Mouse (Mus musculus): ENCODE data around the gene Ccl25. TPM values are rescaled to one million over a fixed set of nuclear protein-coding genes. Genes with fewer than 3 reads are reported as not detected.

The Ccl25 gene
- polyA plus RNA-seq, 1 experiment from 2014 or later = 10.9 TPM

- WGBS (ENCODE audit: insufficient replicate concordance) = 28% methylated on average over 2 of the region's 2 CpGs
- peaks cover 71% of the 10 kb centered on the region for H3K4me1 ChIP-seq
- H3K27me3 ChIP-seq (replicated peaks) = no peaks in the 10 kb centered on the region
- no peaks in the 10 kb centered on the region for H3K9me3 ChIP-seq (replicated peaks)
- H3K4me2 ChIP-seq = peak overlapping the region; percentile 0; the same call in 1 of the 2 replicates
- no peak overlapping the region for H3K9ac ChIP-seq
- ATAC-seq = no peak; the same call in 1 of the 2 replicates
- H3K4me3 ChIP-seq = no peak overlapping the region
- peak overlapping the region; percentile 2; the same call in 1 of the 2 replicates for H3K27ac ChIP-seq
- peaks cover 46% of the 10 kb centered on the region for H3K36me3 ChIP-seq
These were observed 6.0 kb upstream of the Ccl25 start for GRCm38 (mm10) chr8:4318796-4319572.

- Histone ChIP-seq H3K36me3 (peaks cover 46% of the 10 kb centered on the region), H3K9me3 (replicated peaks) (no peaks in the 10 kb centered on the region), H3K4me1 (peaks cover 70% of the 10 kb centered on the region), H3K4me2 (no peak overlapping the region), H3K9ac (no peak overlapping the region), H3K27me3 (replicated peaks) (no peaks in the 10 kb centered on the region), H3K4me3 (no peak overlapping the region), H3K27ac (peak overlapping the region; percentile 2; the same call in 1 of the 2 replicates)
- no peak for ATAC-seq
- WGBS (ENCODE audit: insufficient replicate concordance) = 84% methylated on average over 11 of the region's 11 CpGs
These were observed 5.5 kb upstream of the Ccl25 start for GRCm38 (mm10) chr8:4319573-4319872.

- H3K4me1 ChIP-seq = peaks cover 65% of the 10 kb centered on the region
- 87% methylated on average over 1 of the region's 1 CpGs for WGBS (ENCODE audit: insufficient replicate concordance)
- H3K4me3 ChIP-seq = no peak overlapping the region
- H3K4me2 ChIP-seq = no peak overlapping the region
- ATAC-seq = no peak
- H3K9me3 ChIP-seq (replicated peaks) = no peaks in the 10 kb centered on the region
- peaks cover 46% of the 10 kb centered on the region for H3K36me3 ChIP-seq
- H3K9ac ChIP-seq = no peak overlapping the region
- H3K27ac ChIP-seq = no peak overlapping the region
- no peaks in the 10 kb centered on the region for H3K27me3 ChIP-seq (replicated peaks)
These were observed 4.6 kb upstream of the Ccl25 start for GRCm38 (mm10) chr8:4320404-4320803.

- no peak overlapping the region for H3K9ac ChIP-seq
- H3K27ac ChIP-seq = no peak overlapping the region
- H3K36me3 ChIP-seq = peaks cover 46% of the 10 kb centered on the region
- H3K4me3 ChIP-seq = no peak overlapping the region
- no peak for ATAC-seq
- no peak overlapping the region for H3K4me2 ChIP-seq
- H3K9me3 ChIP-seq (replicated peaks) = no peaks in the 10 kb centered on the region
- H3K4me1 ChIP-seq = peaks cover 68% of the 10 kb centered on the region
- no peaks in the 10 kb centered on the region for H3K27me3 ChIP-seq (replicated peaks)
- WGBS (ENCODE audit: insufficient replicate concordance) = 65% methylated on average over 2 of the region's 2 CpGs
These were observed 4.0 kb upstream of the Ccl25 start for GRCm38 (mm10) chr8:4321031-4321430.

GRCm38 (mm10) chr8:4322470-4322869 lies 2.5 kb upstream of the Ccl25 start:
- H3K36me3 ChIP-seq = peaks cover 57% of the 10 kb centered on the region
- peak overlapping the region; percentile 80 for H3K4me2 ChIP-seq
- H3K4me3 ChIP-seq = peak overlapping the region; percentile 95; the same call in 1 of the 2 replicates

GRCm38 (mm10) chr8:4323917-4324316 lies 1.1 kb upstream of the Ccl25 start:
- Histone ChIP-seq H3K9ac (peak overlapping the region; percentile 98), H3K36me3 (peaks cover 66% of the 10 kb centered on the region), H3K4me3 (peak overlapping the region; percentile 95), H3K27me3 (replicated peaks) (no peaks in the 10 kb centered on the region), H3K27ac (peak overlapping the region; percentile 87), H3K4me1 (peaks cover 71% of the 10 kb centered on the region), H3K4me2 (peak overlapping the region; percentile 80), H3K9me3 (replicated peaks) (no peaks in the 10 kb centered on the region)
- no peak for ATAC-seq
- WGBS (ENCODE audit: insufficient replicate concordance) = 3% methylated on average over 6 of the region's 6 CpGs

More at GRCm38 (mm10) chr8:4322470-4322869, 2.5 kb upstream of the Ccl25 start:
- WGBS (ENCODE audit: insufficient replicate concordance) = 28% methylated on average over 2 of the region's 2 CpGs
- no peaks in the 10 kb centered on the region for H3K27me3 ChIP-seq (replicated peaks)
- ATAC-seq = no peak
- H3K27ac ChIP-seq = peak overlapping the region; percentile 17; the same call in 1 of the 2 replicates
- H3K4me1 ChIP-seq = peaks cover 77% of the 10 kb centered on the region
- H3K9me3 ChIP-seq (replicated peaks) = no peaks in the 10 kb centered on the region
- no peak overlapping the region for H3K9ac ChIP-seq

GRCm38 (mm10) chr8:4324525-4324924 lies 485 bp upstream of the Ccl25 start:
- under 1% methylated on average over 42 of the region's 42 CpGs for WGBS (ENCODE audit: insufficient replicate concordance)
- H3K36me3 ChIP-seq = peaks cover 66% of the 10 kb centered on the region
- peak overlapping the region; percentile 95 for H3K4me3 ChIP-seq
- peak overlapping the region; percentile 80 for H3K4me2 ChIP-seq
- H3K9me3 ChIP-seq (replicated peaks) = no peaks in the 10 kb centered on the region
- no peaks in the 10 kb centered on the region for H3K27me3 ChIP-seq (replicated peaks)
- H3K27ac ChIP-seq = peak overlapping the region; percentile 87
- H3K9ac ChIP-seq = peak overlapping the region; percentile 98
- ATAC-seq = peak; percentile 63
- H3K4me1 ChIP-seq = peaks cover 66% of the 10 kb centered on the region

GRCm38 (mm10) chr8:4325751-4326036 lies 684 bp downstream of the Ccl25 start:
- peak overlapping the region; percentile 87 for H3K27ac ChIP-seq

GRCm38 (mm10) chr8:4329000-4329399 lies 4.0 kb downstream of the Ccl25 start:
- no peak overlapping the region for H3K4me2 ChIP-seq

More at GRCm38 (mm10) chr8:4325751-4326036, 684 bp downstream of the Ccl25 start:
- WGBS (ENCODE audit: insufficient replicate concordance) = 23% methylated on average over 7 of the region's 7 CpGs
- peaks cover 66% of the 10 kb centered on the region for H3K36me3 ChIP-seq
- H3K4me1 ChIP-seq = peaks cover 59% of the 10 kb centered on the region
- H3K4me3 ChIP-seq = peak overlapping the region; percentile 95
- no peaks in the 10 kb centered on the region for H3K9me3 ChIP-seq (replicated peaks)
- H3K27me3 ChIP-seq (replicated peaks) = no peaks in the 10 kb centered on the region
- no peak for ATAC-seq
- H3K4me2 ChIP-seq = peak overlapping the region; percentile 80
- H3K9ac ChIP-seq = peak overlapping the region; percentile 98

GRCm38 (mm10) chr8:4333966-4334365 lies 9.0 kb downstream of the Ccl25 start:
- Histone ChIP-seq H3K9me3 (replicated peaks) (no peaks in the 10 kb centered on the region), H3K36me3 (peaks cover 96% of the 10 kb centered on the region), H3K4me3 (no peak overlapping the region), H3K27me3 (replicated peaks) (no peaks in the 10 kb centered on the region), H3K27ac (no peak overlapping the region), H3K4me1 (peaks cover 6% of the 10 kb centered on the region; the same call in 1 of the 2 replicates), H3K9ac (no peak overlapping the region), H3K4me2 (no peak overlapping the region)
- WGBS (ENCODE audit: insufficient replicate concordance) = 86% methylated on average over 1 of the region's 1 CpGs
- no peak for ATAC-seq

More at GRCm38 (mm10) chr8:4329000-4329399, 4.0 kb downstream of the Ccl25 start:
- no peak overlapping the region for H3K27ac ChIP-seq
- H3K36me3 ChIP-seq = peaks cover 76% of the 10 kb centered on the region
- H3K9ac ChIP-seq = no peak overlapping the region
- H3K4me1 ChIP-seq = peaks cover 26% of the 10 kb centered on the region
- H3K27me3 ChIP-seq (replicated peaks) = no peaks in the 10 kb centered on the region
- H3K4me3 ChIP-seq = no peak overlapping the region
- WGBS (ENCODE audit: insufficient replicate concordance) = 91% methylated on average over 5 of the region's 5 CpGs
- no peak for ATAC-seq
- no peaks in the 10 kb centered on the region for H3K9me3 ChIP-seq (replicated peaks)

GRCm38 (mm10) chr8:4335678-4336077 lies 10.7 kb downstream of the Ccl25 start:
- Histone ChIP-seq H3K27ac (no peak overlapping the region), H3K9ac (no peak overlapping the region), H3K4me2 (no peak overlapping the region), H3K4me1 (no peaks in the 10 kb centered on the region), H3K9me3 (replicated peaks) (no peaks in the 10 kb centered on the region), H3K4me3 (no peak overlapping the region), H3K36me3 (peaks cover 87% of the 10 kb centered on the region), H3K27me3 (replicated peaks) (no peaks in the 10 kb centered on the region)
- no peak for ATAC-seq
- WGBS (ENCODE audit: insufficient replicate concordance) = 69% methylated on average over 2 of the region's 2 CpGs

- no peak overlapping the region for H3K9ac ChIP-seq
- peaks cover 44% of the 10 kb centered on the region for H3K36me3 ChIP-seq
- no peaks in the 10 kb centered on the region for H3K4me1 ChIP-seq
- 71% methylated on average over 3 of the region's 3 CpGs for WGBS (ENCODE audit: insufficient replicate concordance)
- no peak overlapping the region for H3K4me3 ChIP-seq
- no peaks in the 10 kb centered on the region for H3K9me3 ChIP-seq (replicated peaks)
- ATAC-seq = no peak
- H3K27ac ChIP-seq = no peak overlapping the region
- no peaks in the 10 kb centered on the region for H3K27me3 ChIP-seq (replicated peaks)
- H3K4me2 ChIP-seq = no peak overlapping the region
These were observed 15.2 kb downstream of the Ccl25 start for GRCm38 (mm10) chr8:4340207-4340606.

Data from liver, embryonic 12.5 days (tissue).